Mouse (Mus musculus) kidney, adult 11 months (tissue): ENCODE results near the gene Epas1.

ENCODE experiments used
- DNase-seq: peaks from one replicate; pipeline ENCODE4 v3.0.0; 2022

Gene Epas1

GRCm38 (mm10) chr17:86753130-86753821, at the start of gene Epas1:
Gene Epas1 (plus strand): TSS chr17:86753700.
- DNase-seq = peak; percentile 94

- DNase-seq = no peak
Measured at GRCm38 (mm10) chr17:86705236-86705635, 48.3 kb upstream of the Epas1 start.

DNA sequence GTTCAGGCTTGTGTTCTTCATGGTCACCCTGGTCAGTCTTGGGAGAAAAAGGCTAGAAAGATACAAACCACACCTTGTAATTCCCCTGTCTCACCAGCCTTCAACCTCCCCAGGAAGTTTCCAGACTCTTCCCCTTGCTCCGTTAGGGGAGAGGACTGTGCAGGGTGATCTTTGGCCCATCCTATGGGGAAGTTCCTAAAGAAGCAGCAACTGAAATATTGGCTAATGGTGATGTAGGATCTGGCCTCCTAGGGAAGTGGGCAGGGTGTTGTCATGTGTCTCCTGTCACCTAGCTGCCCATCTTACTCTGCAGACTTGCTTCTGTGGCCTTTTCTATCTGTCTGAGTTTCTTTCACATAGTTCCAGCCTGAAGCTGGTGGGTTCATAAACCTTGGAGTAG, 47.0 kb upstream of the Epas1 start:
- no peak for DNase-seq

GRCm38 (mm10) chr17:86709803-86710202, 43.7 kb upstream of the Epas1 start:
- DNase-seq = no peak

GRCm38 (mm10) chr17:86710379-86710778, 43.1 kb upstream of the Epas1 start:
- no peak for DNase-seq

- DNase-seq = no peak
Measured at GRCm38 (mm10) chr17:86711949-86712348, 41.6 kb upstream of the Epas1 start.

DNA sequence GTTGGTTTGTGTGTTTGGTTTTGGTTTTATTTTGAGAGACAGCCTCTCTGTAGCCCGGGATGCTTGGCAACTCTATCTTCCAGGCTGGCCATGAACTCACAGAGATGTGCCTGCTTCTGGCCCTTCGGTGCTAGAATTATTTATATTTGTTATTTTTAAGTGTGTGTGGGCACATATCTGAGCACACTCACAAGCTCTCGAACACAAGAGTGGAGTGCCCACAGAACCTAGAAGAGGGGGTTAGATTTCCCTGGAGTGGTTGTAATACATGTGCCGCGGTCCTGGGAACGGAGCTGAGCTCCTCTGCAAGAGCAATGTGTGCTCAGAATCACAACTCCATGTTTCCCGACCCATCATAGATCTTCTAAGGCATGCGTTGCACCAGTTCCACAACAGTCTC, 40.9 kb upstream of the Epas1 start:
- no peak for DNase-seq

GRCm38 (mm10) chr17:86713591-86713990, 39.9 kb upstream of the Epas1 start:
- DNase-seq = peak; percentile 40

DNA sequence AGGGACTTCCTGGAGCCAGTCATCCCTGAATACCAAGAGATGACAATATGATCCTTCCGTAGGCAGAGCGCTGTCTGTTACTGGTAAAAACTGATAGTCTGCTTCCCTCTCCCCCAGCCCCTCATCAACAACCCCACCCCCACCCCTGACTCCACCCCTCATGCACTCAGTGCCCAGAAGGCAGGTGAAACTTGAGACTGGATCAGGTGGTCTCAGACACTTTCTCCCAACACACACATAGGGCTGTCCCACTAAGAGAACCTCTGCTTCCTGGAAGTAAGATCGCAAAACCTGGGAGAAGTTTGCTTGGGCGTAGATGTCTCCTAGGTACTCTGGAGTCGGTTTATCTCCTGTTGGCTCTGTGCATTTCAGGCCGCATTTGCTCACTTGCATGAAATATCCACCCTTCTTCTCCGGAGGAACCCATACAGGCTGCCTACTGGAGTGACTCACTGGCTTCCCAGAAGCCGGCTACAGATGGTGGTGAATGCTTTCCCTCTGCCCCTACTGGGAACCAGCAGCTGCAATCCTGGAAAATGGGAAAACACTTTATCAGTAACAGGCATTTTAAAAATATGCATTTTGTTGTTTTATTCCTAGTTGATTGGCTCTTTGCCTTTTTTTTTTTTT, 28.6 kb upstream of the Epas1 start:
- DNase-seq = no peak

- no peak for DNase-seq
Measured at GRCm38 (mm10) chr17:86726480-86726879, 27.0 kb upstream of the Epas1 start.

GRCm38 (mm10) chr17:86727031-86727430, 26.5 kb upstream of the Epas1 start:
- no peak for DNase-seq

- DNase-seq = no peak
Measured at GRCm38 (mm10) chr17:86731273-86731672, 22.2 kb upstream of the Epas1 start.

GRCm38 (mm10) chr17:86732024-86732423, 21.5 kb upstream of the Epas1 start:
- peak; percentile 83 for DNase-seq

GRCm38 (mm10) chr17:86732522-86732921, 21.0 kb upstream of the Epas1 start:
- no peak for DNase-seq

- peak; percentile 30 for DNase-seq
Measured at GRCm38 (mm10) chr17:86733644-86734043, 19.9 kb upstream of the Epas1 start.

DNA sequence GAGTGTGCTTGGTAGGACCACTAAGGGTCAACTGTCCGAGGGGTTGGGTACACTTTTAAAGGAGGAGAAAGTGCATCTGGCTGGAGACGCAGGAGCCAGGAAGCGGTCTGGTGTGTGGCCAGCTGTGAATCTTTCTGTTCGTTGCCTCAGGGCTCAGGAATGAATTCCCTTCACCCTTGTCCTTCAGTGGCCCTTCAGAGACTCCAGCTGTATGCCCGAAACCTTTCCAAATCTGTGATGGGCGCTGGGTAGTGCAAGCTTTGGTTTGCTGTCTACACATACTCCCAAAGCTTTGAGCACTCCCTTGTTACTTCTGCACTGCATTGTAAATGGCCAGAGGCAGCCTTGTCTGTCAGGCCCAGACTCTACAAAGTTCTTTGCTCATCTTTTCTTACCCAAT, 15.0 kb upstream of the Epas1 start:
- DNase-seq = no peak

DNA sequence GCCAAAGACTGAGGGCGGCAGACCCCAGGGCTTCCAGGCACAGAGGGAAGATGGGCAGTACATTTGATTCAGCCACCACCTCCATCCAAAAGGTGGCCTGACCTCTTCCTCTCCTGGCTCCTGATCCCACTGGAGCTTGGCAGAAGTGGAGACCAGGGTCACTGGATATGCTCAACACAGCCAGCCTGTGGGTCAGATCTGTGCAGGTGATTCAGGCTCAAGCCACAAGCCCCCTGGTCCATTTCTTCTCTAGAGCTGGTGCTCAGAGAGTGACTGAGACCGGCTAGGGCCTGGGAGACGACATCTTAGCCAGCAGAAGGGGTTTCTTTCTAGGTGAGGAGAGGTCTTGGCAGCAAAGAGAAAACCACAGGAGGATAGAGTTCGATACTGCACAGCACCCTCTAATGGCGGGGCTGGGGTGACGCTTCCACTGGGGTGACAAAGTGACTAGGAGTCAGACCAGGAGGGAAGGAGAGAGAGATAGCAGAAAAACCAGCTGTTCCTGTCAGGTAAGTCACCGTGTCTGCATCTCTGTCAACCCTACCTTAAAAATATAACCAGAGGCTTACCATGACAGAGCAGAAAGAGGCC, 10.1 kb upstream of the Epas1 start:
- DNase-seq = no peak

DNA sequence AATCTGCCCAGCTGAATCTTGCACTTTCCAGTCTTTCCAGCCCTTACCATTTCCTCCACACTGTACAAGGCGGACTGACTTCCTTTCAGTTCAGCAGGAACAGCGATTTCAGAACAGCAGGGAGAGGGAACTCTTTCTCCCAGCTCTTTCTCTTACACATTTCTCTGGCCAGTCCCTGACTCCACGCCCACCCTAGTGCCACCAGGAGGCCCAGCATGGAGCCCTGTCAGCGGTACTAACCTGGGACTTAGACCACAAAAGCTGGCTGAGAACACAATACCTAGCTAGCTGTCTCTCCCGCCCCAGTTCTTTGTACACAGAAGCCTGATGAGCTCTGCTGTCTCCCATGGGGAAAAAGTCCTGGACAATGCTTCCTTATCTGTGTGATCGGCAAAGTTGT, 8.6 kb upstream of the Epas1 start:
- no peak for DNase-seq

DNA sequence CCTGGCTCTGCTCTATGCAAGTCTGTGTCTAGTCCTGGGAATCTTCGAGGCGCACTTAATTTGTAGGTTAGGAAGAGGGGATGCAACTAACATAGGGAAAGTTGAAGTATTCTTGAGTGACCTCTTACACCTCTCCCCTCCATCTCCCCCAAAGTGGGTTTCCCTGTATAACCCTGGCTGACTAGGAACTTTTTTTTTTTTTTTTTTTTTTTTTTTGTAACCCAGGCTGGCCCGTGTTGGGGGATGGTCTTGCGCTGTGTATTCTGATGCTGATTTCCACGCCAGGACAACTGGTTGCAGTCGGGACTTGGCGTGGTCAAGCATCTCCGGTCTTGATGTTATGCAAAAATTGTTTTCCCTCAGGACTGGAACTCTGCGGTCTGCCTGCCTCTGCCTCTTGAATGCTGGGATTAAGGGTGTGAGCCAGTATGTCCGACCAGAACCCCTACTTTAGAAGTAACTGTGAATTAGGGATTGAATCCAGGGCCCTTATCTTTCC, 2.1 kb upstream of the Epas1 start:
- DNase-seq = no peak

- DNase-seq = peak; percentile 81
Measured at GRCm38 (mm10) chr17:86753931-86754805, 668 bp downstream of the Epas1 start.

DNA sequence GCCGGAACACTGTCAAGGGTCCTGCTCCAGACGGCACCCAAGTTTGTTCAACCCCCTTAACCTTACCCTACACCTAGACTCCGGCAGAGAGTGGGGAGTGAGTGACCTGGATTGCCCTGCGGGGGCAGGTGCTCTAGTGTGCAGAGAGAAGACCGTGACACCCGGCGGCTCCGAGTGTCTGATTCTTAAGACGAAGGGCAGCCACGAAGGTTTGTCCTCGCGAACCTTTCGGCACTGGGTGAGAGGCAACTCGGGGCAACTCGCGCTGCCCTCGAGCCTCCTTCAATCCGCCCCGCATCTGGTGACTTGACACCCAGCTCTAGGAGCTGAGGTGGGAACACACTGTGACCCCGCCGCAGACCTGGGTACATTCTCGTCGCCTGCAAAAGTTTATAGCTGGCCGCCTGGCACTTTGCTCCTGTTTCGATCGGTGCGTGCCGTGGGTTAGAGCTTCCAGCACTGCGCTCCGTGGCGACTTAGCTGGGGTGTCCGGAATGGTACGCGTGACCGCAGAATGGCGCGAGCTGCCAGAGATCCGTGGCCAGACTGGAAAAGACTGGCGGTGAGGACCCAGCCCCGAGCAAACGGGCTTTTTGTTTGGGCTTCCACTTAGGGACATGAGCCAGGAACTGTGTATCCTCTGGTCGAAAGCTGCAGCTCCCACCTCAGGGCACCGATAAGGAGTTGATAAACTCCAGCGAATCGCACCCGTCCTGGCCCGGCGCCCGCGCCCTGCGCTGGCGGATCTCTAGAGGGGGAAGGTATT, 1.5 kb downstream of the Epas1 start:
- DNase-seq = peak; percentile 41

DNA sequence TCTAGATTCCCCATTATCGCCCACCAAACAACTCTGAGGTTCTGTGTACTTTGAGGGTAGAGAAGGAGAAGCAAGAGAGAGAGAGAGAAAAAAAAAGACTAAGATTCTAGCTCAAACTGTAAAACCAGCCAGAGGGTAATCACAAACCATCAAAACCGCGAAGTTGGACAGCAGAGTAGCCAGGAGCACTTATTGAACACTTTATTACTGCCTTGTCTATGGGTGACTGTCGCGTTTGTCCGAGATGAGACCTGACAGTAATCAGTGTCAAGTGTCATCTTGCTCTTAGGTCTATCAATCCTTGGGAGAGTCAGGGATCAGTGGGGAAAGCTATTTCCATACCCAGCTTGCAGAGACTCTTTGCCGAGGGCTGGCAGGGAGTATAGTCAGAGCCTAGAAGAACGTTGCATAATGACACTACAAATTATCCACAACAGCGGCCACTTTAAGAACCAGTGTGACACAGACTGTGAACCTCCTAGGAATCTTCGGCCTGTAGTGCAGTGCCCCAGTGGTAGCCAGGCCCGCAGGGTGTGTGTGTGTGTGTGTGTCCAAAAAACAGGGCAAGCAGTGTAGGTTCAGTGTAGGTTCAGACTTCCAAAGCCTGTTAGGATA, 2.2 kb downstream of the Epas1 start:
- no peak for DNase-seq
